Mouse (Mus musculus) heart, postnatal 4 days (tissue): Measurements from ENCODE around the gene Rala. TPM values are rescaled to one million over a fixed set of nuclear protein-coding genes. Genes with fewer than 3 reads are reported as not detected.
"Not testable (repeated sequence)": the region's sequence is repeated elsewhere in the genome, so short reads cannot be mapped to it uniquely, and the experiment has no call there.

ENCODE experiments used
- DNase-seq: peaks from one replicate; pipeline ENCODE4 v3.0.0; 2021
- total RNA-seq, 2 experiments: library from RNA; stranded (reverse); gene quantifications; 2 replicates each; pipeline ENCODE4 v1.2.3; 2021

The Rala gene
- total RNA-seq = 10 to 100 TPM; 55.9 to 56.5 TPM

DNA sequence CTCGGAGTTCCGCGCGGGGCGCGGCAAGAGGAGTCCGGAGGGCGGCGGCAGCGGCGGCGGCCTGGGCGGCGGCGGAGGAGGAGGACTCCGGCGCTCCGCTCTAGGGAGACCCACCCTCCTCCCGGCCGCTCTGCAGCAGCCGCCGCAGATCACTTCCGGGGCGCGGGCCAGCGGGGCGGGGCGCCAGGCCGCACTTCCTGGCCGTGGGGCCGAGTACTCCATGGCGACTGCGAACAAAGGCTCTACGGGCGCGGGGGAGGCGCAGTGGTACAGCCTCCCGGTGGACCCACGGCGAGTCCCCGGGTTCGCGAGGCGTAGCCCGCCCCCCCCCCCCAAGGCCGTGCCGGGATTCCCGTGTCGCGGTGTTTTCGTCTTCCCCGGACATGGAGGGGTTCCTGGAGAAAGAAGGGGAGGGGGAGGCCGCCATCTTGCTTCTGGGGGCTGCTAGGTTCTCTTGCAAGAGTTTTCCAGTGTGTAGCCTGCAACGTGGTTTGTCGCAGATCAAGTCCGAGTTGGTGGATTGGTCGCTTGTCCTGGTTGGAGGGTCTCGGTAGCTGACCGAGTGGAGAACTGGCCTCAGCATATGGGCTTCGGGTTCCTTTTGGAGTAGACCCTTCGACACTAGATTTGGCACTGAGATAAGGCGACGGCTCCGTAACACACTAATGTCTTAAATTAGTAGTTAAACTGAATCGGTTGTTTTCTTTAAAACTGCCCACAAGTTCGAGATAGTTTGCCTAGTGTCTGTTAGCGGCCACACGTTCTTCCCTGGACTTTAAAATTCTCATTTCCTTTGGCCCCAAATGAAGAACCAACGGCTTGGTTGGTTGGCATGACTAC is at the start of gene Rala:
TSS of gene Rala (minus strand) at position 162 of the 840 bp plus-strand sequence.
- DNase-seq = peak; percentile 96

- DNase-seq = no peak
Observed at GRCm38 (mm10) chr13:17993515-17993847, 49.4 kb upstream of the Rala start.

DNA sequence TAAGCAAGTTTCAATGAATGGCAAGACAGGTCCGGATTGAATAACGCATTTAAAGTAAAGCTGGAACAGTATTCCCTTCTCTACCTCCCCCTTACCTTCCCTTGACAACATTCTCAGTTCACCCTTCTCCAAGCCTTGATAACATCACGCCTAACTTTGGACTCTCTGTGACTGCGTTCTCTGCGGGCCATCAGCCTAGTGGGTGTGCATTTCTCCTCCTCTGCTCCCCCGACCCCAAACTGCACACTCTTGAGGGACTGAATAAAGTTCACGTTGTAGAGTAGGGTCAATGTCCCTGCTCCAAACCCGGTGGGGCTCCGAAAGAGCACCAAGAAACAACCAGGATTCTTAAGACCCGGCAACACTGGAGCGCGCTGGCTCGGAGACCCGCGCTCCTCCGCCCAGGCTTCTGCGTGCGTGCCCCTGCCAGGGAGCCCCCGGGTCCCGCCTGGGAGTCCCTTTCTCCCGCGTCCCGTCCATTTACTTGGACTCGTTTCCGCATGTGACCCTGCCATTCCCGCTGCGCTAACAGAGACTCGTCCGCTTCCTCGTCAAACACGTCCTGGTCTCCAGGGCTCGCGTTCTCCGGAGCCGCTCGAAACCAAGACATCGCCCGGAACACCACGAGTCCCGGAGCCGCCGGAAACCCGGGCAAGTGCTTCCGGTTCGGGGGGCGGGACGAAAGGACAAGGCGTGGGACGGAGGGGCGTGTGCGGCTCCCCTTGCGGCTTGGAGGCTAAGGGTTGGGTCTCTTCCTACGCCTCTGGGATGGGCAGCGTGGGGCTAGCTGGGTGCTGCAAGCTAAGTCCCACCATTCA is 48.9 kb upstream of the Rala start, which contains the start of gene Yae1d1:
TSS of gene Yae1d1 (minus strand) at position 653 of the 818 bp plus-strand sequence.
- DNase-seq = peak; percentile 96

GRCm38 (mm10) chr13:17992009-17992408 is 48.0 kb upstream of the Rala start:
- no peak for DNase-seq

- DNase-seq = peak; percentile 53
Observed at GRCm38 (mm10) chr13:17983194-17983593, 39.2 kb upstream of the Rala start.

- no peak for DNase-seq
Observed at GRCm38 (mm10) chr13:17982634-17983033, 38.6 kb upstream of the Rala start.

- DNase-seq = no peak
Observed at GRCm38 (mm10) chr13:17976854-17977739, 33.1 kb upstream of the Rala start.

DNA sequence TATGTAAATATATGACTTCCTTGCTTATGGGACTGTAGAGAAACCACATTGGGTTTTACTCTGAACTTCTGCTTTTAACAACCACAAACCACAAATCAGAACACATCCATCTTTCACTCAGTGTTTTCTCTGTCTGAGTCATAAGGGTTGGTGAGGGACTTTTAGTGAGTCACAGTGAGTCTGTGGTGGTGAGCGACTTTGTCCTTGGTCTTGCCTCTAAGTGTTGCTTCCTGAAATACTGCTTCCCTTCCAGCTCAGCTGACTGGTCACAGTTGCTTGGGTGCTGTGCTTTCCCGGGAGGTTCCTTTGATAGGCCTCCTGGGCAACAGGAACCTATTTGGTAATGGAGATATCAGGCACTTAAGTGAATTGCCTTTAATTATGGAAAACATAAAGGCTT is 31.9 kb upstream of the Rala start:
- no peak for DNase-seq

DNA sequence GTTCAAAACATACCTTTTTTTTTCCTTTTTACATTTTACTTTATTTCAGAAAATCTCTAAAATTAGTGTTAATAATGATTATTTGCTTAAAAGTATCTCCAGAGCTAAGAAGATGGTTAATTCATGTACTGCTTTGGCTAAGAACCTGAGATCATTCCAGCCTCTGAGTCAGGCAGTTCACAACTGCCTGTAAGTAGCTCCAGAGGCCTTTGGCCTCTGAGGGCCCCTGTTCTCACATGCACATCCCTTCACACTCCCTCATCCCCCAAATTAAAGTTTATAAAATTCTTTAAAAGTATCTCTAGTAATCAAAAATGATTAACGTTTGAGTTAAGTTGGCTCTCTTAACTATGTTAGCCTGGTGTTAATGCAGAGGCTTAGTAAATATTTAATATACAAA is 31.4 kb upstream of the Rala start:
- no peak for DNase-seq

DNA sequence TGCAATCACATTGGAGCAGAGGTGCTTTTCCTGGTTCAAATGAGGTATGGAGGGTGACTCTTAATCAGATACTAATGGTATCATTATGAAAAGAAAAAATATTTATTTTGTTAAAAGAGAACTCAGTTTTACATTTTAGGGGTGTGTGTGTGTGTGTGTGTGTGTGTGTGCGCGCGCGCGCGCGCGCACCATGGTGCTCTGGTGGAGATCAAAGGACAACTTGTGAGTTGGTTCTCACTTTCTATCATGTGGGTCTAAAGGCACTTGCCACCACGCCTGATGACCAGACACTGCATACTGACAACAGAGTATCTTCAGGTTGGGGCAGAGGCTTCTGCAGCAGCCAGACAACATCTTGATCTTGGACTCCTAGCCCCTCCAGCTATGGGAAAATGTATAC is 30.7 kb upstream of the Rala start:
- no peak for DNase-seq

- no peak for DNase-seq
Observed at GRCm38 (mm10) chr13:17960613-17961012, 16.6 kb upstream of the Rala start.

DNA sequence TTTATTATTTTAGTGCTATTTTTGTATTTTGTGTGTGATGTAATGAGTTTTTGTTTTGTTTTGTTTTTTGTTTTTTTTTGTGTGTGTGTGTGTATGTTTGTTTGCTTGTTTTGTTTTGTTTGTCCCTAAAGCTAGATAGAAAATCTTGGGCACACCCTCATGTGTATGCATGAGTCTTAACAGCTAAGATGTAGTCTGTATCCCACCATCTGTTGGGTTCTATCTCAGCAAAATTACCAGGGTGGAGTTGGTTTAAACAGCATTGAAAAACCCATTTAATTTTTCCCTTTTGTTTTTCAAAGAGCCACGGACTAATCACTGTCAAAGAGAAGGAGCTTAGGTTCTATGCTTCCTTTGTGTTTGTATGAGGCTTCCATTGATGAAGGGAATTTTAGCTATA is 10.2 kb upstream of the Rala start:
- no peak for DNase-seq

DNA sequence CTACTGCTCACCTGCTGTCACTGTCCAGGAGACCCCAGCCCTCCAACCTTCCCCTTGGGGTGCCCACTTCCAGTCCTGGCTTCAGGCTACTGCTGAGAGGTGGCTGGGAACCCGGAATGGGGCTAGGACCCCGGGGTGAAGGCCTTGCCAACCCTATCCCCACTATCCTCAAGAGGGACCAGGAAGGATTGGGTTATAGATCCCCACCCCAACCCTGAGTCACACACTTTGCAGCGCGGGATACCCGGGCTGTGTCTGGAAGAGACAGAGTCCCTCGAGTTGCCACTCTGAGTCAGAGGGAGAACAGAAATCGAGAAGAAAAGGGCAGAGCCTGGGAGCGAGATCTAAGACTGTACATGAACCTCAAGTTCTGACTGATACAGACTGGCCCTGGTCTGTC is 6.5 kb upstream of the Rala start:
- not testable (repeated sequence) for DNase-seq

DNA sequence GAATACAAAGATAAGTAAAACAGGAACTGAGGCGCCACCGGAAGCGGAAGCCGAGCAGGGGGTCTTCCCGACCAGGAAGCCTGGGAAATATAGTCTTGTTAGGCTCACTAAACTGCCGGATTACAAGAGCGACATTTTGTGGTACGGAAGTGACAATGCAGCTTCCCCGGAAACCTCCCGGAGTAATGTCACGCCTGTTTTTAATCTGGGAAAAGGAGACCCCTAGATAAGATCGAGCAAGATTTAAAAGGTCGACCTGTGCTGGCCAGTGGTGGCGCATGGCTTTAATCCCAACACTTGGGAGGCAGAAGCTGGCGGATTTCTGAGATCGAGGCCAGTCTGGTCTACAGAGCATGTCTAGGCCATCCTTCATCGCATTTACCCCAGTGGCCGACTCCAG is 5.5 kb upstream of the Rala start:
- no peak for DNase-seq

DNA sequence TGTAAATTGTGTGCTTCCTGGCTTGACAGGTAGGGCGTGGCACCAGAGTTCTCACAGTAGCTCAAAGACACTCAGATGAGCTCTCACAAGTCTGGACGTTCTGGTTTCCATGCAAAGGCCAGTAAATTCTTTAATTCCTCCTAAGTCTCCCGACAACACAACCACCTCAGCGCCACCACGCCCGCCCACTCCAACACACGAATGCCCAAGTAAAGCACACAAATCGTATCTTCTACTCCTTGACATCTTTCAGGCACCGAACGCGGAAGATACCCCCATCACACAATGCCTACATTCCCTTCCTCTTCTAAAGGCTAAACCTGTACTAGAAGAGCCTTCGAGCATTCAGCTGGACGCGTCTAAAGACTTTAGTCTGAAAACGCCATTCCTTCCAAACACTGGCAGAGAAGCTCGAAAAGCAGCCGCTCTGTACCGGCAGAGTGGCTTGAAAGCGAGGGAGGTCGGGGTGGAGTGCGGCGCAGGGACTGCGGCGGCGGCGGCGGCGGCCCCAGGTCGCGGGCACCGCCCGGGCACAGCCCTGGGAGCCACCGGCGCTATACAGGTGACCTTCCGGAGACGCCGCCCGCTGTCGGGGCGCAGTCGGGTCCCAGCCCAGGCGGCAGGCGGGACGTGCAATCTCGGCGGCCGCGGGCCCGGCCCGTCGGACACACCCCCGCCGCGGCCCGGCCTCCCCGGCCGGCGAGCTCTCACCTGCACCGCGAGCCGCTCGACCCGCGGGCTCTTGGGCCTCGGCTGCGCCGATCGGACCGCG is 547 bp downstream of the Rala start:
- peak; percentile 9 for DNase-seq

- no peak for DNase-seq
Observed at GRCm38 (mm10) chr13:17942338-17942737, 1.7 kb downstream of the Rala start.

DNA sequence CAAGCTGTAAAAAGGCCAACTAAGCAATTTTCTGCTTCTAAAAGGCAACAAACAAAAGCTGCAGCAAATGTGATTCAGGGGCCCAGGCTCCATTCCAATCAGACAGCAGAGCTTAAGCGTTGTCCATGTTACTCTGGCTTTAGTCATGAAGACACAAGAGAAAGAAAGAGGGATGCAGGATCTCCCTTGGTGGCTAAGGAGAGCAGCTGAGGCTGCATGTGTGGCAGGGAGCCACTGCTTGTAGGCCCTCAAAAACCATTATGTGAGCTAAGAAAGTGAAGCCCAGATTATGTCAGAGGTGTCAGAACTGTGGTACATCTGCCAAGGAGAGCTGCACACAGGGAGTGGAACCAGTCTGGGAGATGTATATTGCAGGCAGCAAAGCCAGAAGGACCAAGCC is 36.7 kb downstream of the Rala start:
- DNase-seq = no peak

DNA sequence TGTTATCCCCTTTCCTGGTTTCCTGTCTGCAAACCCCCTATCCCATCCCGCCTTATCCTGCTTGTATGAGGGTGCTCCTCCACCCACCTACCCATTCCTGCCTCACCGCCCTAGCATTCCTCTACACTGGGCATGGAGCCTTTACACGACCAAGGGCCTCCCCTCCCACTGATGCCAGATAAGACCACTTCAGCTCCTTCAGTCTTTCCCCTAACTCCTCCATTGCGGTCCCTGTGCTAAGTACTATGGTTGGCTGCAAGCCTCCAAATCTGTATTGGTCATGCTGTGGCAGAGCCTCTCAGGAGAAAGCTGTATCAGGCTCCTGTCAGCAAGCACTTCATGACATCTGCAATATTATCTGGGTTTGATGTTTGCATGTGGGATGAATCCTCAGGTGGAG is 42.6 kb downstream of the Rala start:
- DNase-seq = no peak

GRCm38 (mm10) chr13:17900641-17901040 is 43.4 kb downstream of the Rala start:
- DNase-seq = no peak

- no peak for DNase-seq
Observed at GRCm38 (mm10) chr13:17897040-17897439, 47.0 kb downstream of the Rala start.

GRCm38 (mm10) chr13:17891545-17891944 is 52.5 kb downstream of the Rala start:
- no peak for DNase-seq

GRCm38 (mm10) chr13:17884211-17884610 is 59.8 kb downstream of the Rala start:
- DNase-seq = no peak
